Comparison of ENCODE assay signal across 19 mouse cellular contexts in the genomic region with DNA sequence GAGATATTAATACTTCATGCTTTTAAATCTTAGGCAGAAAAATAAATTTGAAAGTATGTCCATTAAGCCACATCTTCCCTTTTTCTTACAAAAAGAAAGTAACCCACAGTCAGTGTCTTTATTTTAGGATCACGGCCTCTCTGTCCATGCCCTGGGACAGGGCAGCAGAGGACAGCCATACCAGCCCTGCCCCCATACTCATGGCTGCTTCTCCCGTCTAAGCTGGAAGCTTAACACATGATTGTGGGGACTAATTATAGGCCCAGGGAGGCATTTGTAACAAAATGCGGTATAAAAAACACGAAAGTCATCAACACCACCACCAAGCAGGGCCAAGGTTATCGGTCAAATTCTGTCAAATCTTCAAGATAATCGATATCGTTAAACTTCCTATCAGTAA. TPM values are rescaled to one million over a fixed set of nuclear protein-coding genes. Genes with fewer than 3 reads are reported as not detected.
A peak's percentile ranks its signal among the peaks of the same experiment; 100 is the strongest.
DNase-seq lines count a peak whose midpoint lies in the region; ATAC-seq and TF ChIP-seq lines count a peak whose summit lies in the region.
"Had no signal": no experiment of that assay in that cellular context is flagged by ENCODE, and none has a peak within 500 bp of the region (broad histone marks: within the 10 kb centered on the region; RNA-seq: fewer than 3 reads in every experiment).

No protein-coding gene starts in this region.

- DNase-seq in heart, adult 11 months: peak; percentile 95
- peak; percentile 12 for DNase-seq in liver, embryonic 11.5 days (ENCODE audit: low spot score)
- peak; percentile 41 for DNase-seq in heart, postnatal 4 days
- DNase-seq in embryo, embryonic 11 days: no peak
- DNase-seq: adrenal gland, postnatal 14 days; cerebellum, adult 11-12 months; cerebellum, adult 9-10 months; cerebellum, postnatal 25 days; forebrain, postnatal 0 days; gastrocnemius, postnatal 25 days; kidney, adult 8-10 months had no signal

- H3K36me3 ChIP-seq in heart, embryonic 12.5 days: peaks cover 71% of the 10 kb centered on the region
- peaks cover 35% of the 10 kb centered on the region for H3K36me3 ChIP-seq in liver, embryonic 11.5 days (ENCODE audit: control insufficient read depth, insufficient read depth, low read length)
- H3K36me3 ChIP-seq in liver, embryonic 12.5 days: peaks cover 86% of the 10 kb centered on the region
- H3K36me3 ChIP-seq in heart, embryonic 16.5 days (ENCODE audit: control insufficient read depth, insufficient read depth): peaks cover 64% of the 10 kb centered on the region
- H3K36me3 ChIP-seq in intestine, postnatal 0 days (ENCODE audit: control insufficient read depth, insufficient read depth): peaks cover 60% of the 10 kb centered on the region

- H3K27ac ChIP-seq in heart, embryonic 12.5 days (ENCODE audit: poor library complexity, severe bottlenecking): no peak overlapping the region
- no peak overlapping the region for H3K27ac ChIP-seq in liver, embryonic 11.5 days (ENCODE audit: low read depth, low read length)
- H3K27ac ChIP-seq in liver, embryonic 12.5 days: no peak overlapping the region
- peak overlapping the region; percentile 66 for H3K27ac ChIP-seq in heart, embryonic 16.5 days (ENCODE audit: low read length)
- no peak overlapping the region for H3K27ac ChIP-seq in intestine, postnatal 0 days (ENCODE audit: low read depth, low read length)
- H3K27ac ChIP-seq: embryonic facial prominence, embryonic 10.5 days; forebrain, embryonic 13.5 days; hindbrain, embryonic 15.5 days had no signal

- H3K9ac ChIP-seq in heart, embryonic 12.5 days: no peak overlapping the region
- no peak overlapping the region for H3K9ac ChIP-seq in liver, embryonic 11.5 days (ENCODE audit: low read depth, low read length)
- no peak overlapping the region for H3K9ac ChIP-seq in liver, embryonic 12.5 days
- H3K9ac ChIP-seq in heart, embryonic 16.5 days (ENCODE audit: low read length): no peak overlapping the region
- H3K9ac ChIP-seq in intestine, postnatal 0 days (ENCODE audit: low read depth, low read length): no peak overlapping the region
- H3K9ac ChIP-seq: forebrain, embryonic 13.5 days; forebrain, postnatal 0 days; hindbrain, embryonic 15.5 days had no signal

- H3K27me3 ChIP-seq in heart, embryonic 12.5 days (replicated peaks): no peaks in the 10 kb centered on the region
- H3K27me3 ChIP-seq in liver, embryonic 11.5 days (replicated peaks; ENCODE audit: control insufficient read depth, insufficient read depth, low read length): no peaks in the 10 kb centered on the region
- no peaks in the 10 kb centered on the region for H3K27me3 ChIP-seq in liver, embryonic 12.5 days (replicated peaks)
- H3K27me3 ChIP-seq in heart, embryonic 16.5 days (ENCODE audit: control insufficient read depth, insufficient read depth, low read length): no peaks in the 10 kb centered on the region
- H3K27me3 ChIP-seq in intestine, postnatal 0 days (replicated peaks; ENCODE audit: control insufficient read depth, insufficient read depth, low read length): no peaks in the 10 kb centered on the region
- H3K27me3 ChIP-seq: forebrain, embryonic 13.5 days; hindbrain, embryonic 15.5 days had no signal

- H3K4me2 ChIP-seq in heart, embryonic 12.5 days: no peak overlapping the region
- no peak overlapping the region for H3K4me2 ChIP-seq in liver, embryonic 11.5 days
- no peak overlapping the region for H3K4me2 ChIP-seq in liver, embryonic 12.5 days
- no peak overlapping the region for H3K4me2 ChIP-seq in heart, embryonic 16.5 days (ENCODE audit: low read depth, low read length)
- no peak overlapping the region for H3K4me2 ChIP-seq in intestine, postnatal 0 days (replicated peaks; ENCODE audit: low read depth)
- H3K4me2 ChIP-seq: forebrain, embryonic 13.5 days; hindbrain, embryonic 15.5 days had no signal

- ATAC-seq in heart, embryonic 12.5 days (ENCODE audit: insufficient number of reproducible peaks, low FRiP score): no peak
- no peak for ATAC-seq in liver, embryonic 11.5 days (replicated peaks; ENCODE audit: low FRiP score)
- no peak for ATAC-seq in liver, embryonic 12.5 days
- ATAC-seq in heart, embryonic 16.5 days (replicated peaks; ENCODE audit: extremely low read depth, insufficient read depth, low FRiP score): peak; percentile 59
- no peak for ATAC-seq in intestine, postnatal 0 days
- ATAC-seq: forebrain, embryonic 13.5 days; forebrain, postnatal 0 days; intestine, embryonic 16.5 days had no signal

- peaks cover 19% of the 10 kb centered on the region for H3K4me1 ChIP-seq in heart, embryonic 12.5 days (replicated peaks)
- no peaks in the 10 kb centered on the region; the same call in none of the 2 replicates for H3K4me1 ChIP-seq in liver, embryonic 11.5 days (replicated peaks; ENCODE audit: control insufficient read depth, insufficient read depth, low read length)
- H3K4me1 ChIP-seq in liver, embryonic 12.5 days: peaks cover 18% of the 10 kb centered on the region
- H3K4me1 ChIP-seq in heart, embryonic 16.5 days (ENCODE audit: control insufficient read depth, insufficient read depth, low read length): peaks cover 11% of the 10 kb centered on the region
- no peaks in the 10 kb centered on the region for H3K4me1 ChIP-seq in intestine, postnatal 0 days (replicated peaks; ENCODE audit: control insufficient read depth, insufficient read depth, low read length)

- no peak for TF ChIP-seq CTCF in intestine, postnatal 0 days (IDR thresholded peaks at IDR 0.05; ENCODE audit: low read depth)

- 84% methylated on average over 7 of the region's 7 CpGs for WGBS in heart, embryonic 12.5 days
- WGBS in liver, embryonic 11.5 days: 96% methylated on average over 7 of the region's 7 CpGs
- WGBS in liver, embryonic 12.5 days (ENCODE audit: insufficient replicate concordance): 88% methylated on average over 7 of the region's 7 CpGs
- WGBS in heart, embryonic 16.5 days: 73% methylated on average over 7 of the region's 7 CpGs
- WGBS in intestine, postnatal 0 days: 94% methylated on average over 7 of the region's 7 CpGs

- H3K9me3 ChIP-seq in heart, embryonic 12.5 days (replicated peaks): 0 out of 2 replicates have a peak, but pooled peaks cover 2% of the 10 kb centered on the region
- no peaks in the 10 kb centered on the region for H3K9me3 ChIP-seq in liver, embryonic 11.5 days (ENCODE audit: control insufficient read depth, low read length)
- H3K9me3 ChIP-seq in liver, embryonic 12.5 days (replicated peaks): no peaks in the 10 kb centered on the region; the same call in 1 of the 2 replicates
- H3K9me3 ChIP-seq in heart, embryonic 16.5 days (replicated peaks; ENCODE audit: control insufficient read depth, low read length): peaks cover 3% of the 10 kb centered on the region
- H3K9me3 ChIP-seq in intestine, postnatal 0 days (ENCODE audit: control insufficient read depth): no peaks in the 10 kb centered on the region
- H3K9me3 ChIP-seq: forebrain, embryonic 13.5 days; hindbrain, embryonic 15.5 days had no signal

- H3K4me3 ChIP-seq in heart, embryonic 12.5 days: no peak overlapping the region
- H3K4me3 ChIP-seq in liver, embryonic 11.5 days (ENCODE audit: low read depth, low read length): no peak overlapping the region
- no peak overlapping the region for H3K4me3 ChIP-seq in liver, embryonic 12.5 days
- no peak overlapping the region for H3K4me3 ChIP-seq in heart, embryonic 16.5 days (ENCODE audit: low read length)
- no peak overlapping the region for H3K4me3 ChIP-seq in intestine, postnatal 0 days (ENCODE audit: low read depth, low read length)
- H3K4me3 ChIP-seq: embryonic facial prominence, embryonic 10.5 days; forebrain, embryonic 13.5 days; hindbrain, embryonic 15.5 days had no signal

RNA-seq across cellular contexts. Expression of a gene that starts 13.1 kb away (rescaled TPM):
- polyA plus RNA-seq in heart, embryonic 12.5 days (2016; fragmentation: Nextera tagmentation; extraction: Ambion mirVana): 323 and 331 TPM in 2 replicates
- 153 and 158 TPM in 2 replicates for polyA plus RNA-seq in liver, embryonic 11.5 days (2014; fragmentation: Nextera tagmentation; extraction: Ambion mirVana)
- 203 and 223 TPM in 2 replicates for polyA plus RNA-seq in liver, embryonic 12.5 days (2016; fragmentation: Nextera tagmentation; extraction: Ambion mirVana)
- polyA plus RNA-seq in heart, embryonic 16.5 days (2015; fragmentation: Nextera tagmentation; extraction: Ambion mirVana): 478 and 487 TPM in 2 replicates
- total RNA-seq in heart, postnatal 4 days (2021): 100 to 1,000 TPM; 481 to 500 TPM
- 122 and 124 TPM in 2 replicates for polyA plus RNA-seq in intestine, postnatal 0 days (2015; fragmentation: Nextera tagmentation; extraction: Ambion mirVana)

RNA-seq across cellular contexts. Expression of a gene that starts 21.9 kb away (rescaled TPM):
- polyA plus RNA-seq in heart, embryonic 12.5 days (2016; fragmentation: Nextera tagmentation; extraction: Ambion mirVana): 12.4 and 13.2 TPM in 2 replicates
- 13.8 and 14.8 TPM in 2 replicates for polyA plus RNA-seq in liver, embryonic 11.5 days (2014; fragmentation: Nextera tagmentation; extraction: Ambion mirVana)
- 9.7 and 10.3 TPM in 2 replicates for polyA plus RNA-seq in liver, embryonic 12.5 days (2016; fragmentation: Nextera tagmentation; extraction: Ambion mirVana)
- 11.4 and 11.7 TPM in 2 replicates for polyA plus RNA-seq in heart, embryonic 16.5 days (2015; fragmentation: Nextera tagmentation; extraction: Ambion mirVana)
- 1 to 10 TPM; 7.5 to 7.9 TPM for total RNA-seq in heart, postnatal 4 days (2021)
- polyA plus RNA-seq in intestine, postnatal 0 days (2015; fragmentation: Nextera tagmentation; extraction: Ambion mirVana): 39.9 and 41.7 TPM in 2 replicates

RNA-seq across cellular contexts. Expression of a gene that starts 50.1 kb away (rescaled TPM):
- polyA plus RNA-seq in heart, embryonic 12.5 days (2016; fragmentation: Nextera tagmentation; extraction: Ambion mirVana): 327 and 342 TPM in 2 replicates
- polyA plus RNA-seq in liver, embryonic 11.5 days (2014; fragmentation: Nextera tagmentation; extraction: Ambion mirVana): 458 and 484 TPM in 2 replicates
- 348 and 354 TPM in 2 replicates for polyA plus RNA-seq in liver, embryonic 12.5 days (2016; fragmentation: Nextera tagmentation; extraction: Ambion mirVana)
- polyA plus RNA-seq in heart, embryonic 16.5 days (2015; fragmentation: Nextera tagmentation; extraction: Ambion mirVana): 228 and 285 TPM in 2 replicates
- 100 to 1,000 TPM in 1 of 2 experiments, 10 to 100 TPM in 1; 92.4 to 102 TPM for total RNA-seq in heart, postnatal 4 days (2021)
- polyA plus RNA-seq in intestine, postnatal 0 days (2015; fragmentation: Nextera tagmentation; extraction: Ambion mirVana): 323 and 335 TPM in 2 replicates
